Mouse (Mus musculus): ENCODE results near the gene Tcf20. TPM values are rescaled to one million over a fixed set of nuclear protein-coding genes. Genes with fewer than 3 reads are reported as not detected.

The Tcf20 gene
- 13.6 and 15.1 TPM in 2 replicates for polyA plus RNA-seq (2014; fragmentation: Nextera tagmentation; extraction: Ambion mirVana)

- peak; percentile 85 for ATAC-seq (replicated peaks; ENCODE audit: insufficient number of reproducible peaks, low FRiP score, low TSS enrichment, low read depth)
- 0% methylated on average over 20 of the region's 20 CpGs for WGBS
- no peaks in the 10 kb centered on the region for H3K9me3 ChIP-seq (replicated peaks; ENCODE audit: control insufficient read depth, low read length)
- H3K36me3 ChIP-seq (replicated peaks; ENCODE audit: control insufficient read depth, insufficient read depth, low read depth, low read length): no peaks in the 10 kb centered on the region
- H3K4me3 ChIP-seq (ENCODE audit: low read depth, low read length): peak within 1 kb of the TSS; percentile 50
- peak within 1 kb of the TSS; percentile 91 for H3K4me2 ChIP-seq (ENCODE audit: low read depth, low read length)
- peak; percentile 95 for DNase-seq (ENCODE audit: low spot score)
- H3K27me3 ChIP-seq (ENCODE audit: control insufficient read depth, insufficient read depth, low read length): no peaks in the 10 kb centered on the region; the same call in 1 of the 2 replicates
- H3K9ac ChIP-seq (replicated peaks; ENCODE audit: low read length): peak within 1 kb of the TSS; percentile 63
- H3K4me1 ChIP-seq (ENCODE audit: control insufficient read depth, insufficient read depth, low read length): peaks cover 16% of the 10 kb centered on the region
- no peak within 1 kb of the TSS for H3K27ac ChIP-seq (replicated peaks; ENCODE audit: low read depth, low read length)
Measured at GRCm38 (mm10) chr15:82987732-82988112, at the start of gene Tcf20. Gene Tcf20, minus strand, starts transcription at chr15:82987872.

- Histone ChIP-seq H3K4me1 (ENCODE audit: control insufficient read depth, insufficient read depth, low read length) (peaks cover 2% of the 10 kb centered on the region; the same call in 1 of the 2 replicates), H3K27me3 (ENCODE audit: control insufficient read depth, insufficient read depth, low read length) (peaks cover 3% of the 10 kb centered on the region), H3K9ac (replicated peaks; ENCODE audit: low read length) (no peak overlapping the region), H3K4me2 (ENCODE audit: low read depth, low read length) (no peak overlapping the region), H3K4me3 (ENCODE audit: low read depth, low read length) (no peak overlapping the region), H3K27ac (replicated peaks; ENCODE audit: low read depth, low read length) (no peak overlapping the region), H3K36me3 (replicated peaks; ENCODE audit: control insufficient read depth, insufficient read depth, low read depth, low read length) (no peaks in the 10 kb centered on the region), H3K9me3 (replicated peaks; ENCODE audit: control insufficient read depth, low read length) (no peaks in the 10 kb centered on the region)
- no peak for ATAC-seq (replicated peaks; ENCODE audit: insufficient number of reproducible peaks, low FRiP score, low TSS enrichment, low read depth)
- 88% methylated on average over 14 of the region's 14 CpGs for WGBS
- no peak for DNase-seq (ENCODE audit: low spot score)
Measured at GRCm38 (mm10) chr15:83036900-83037519, 49.3 kb upstream of the Tcf20 start.

- ATAC-seq (replicated peaks; ENCODE audit: insufficient number of reproducible peaks, low FRiP score, low TSS enrichment, low read depth): no peak
- DNase-seq (ENCODE audit: low spot score): no peak
- Histone ChIP-seq H3K4me1 (ENCODE audit: control insufficient read depth, insufficient read depth, low read length) (peaks cover 2% of the 10 kb centered on the region; the same call in 1 of the 2 replicates), H3K27ac (replicated peaks; ENCODE audit: low read depth, low read length) (no peak overlapping the region), H3K9me3 (replicated peaks; ENCODE audit: control insufficient read depth, low read length) (no peaks in the 10 kb centered on the region), H3K27me3 (ENCODE audit: control insufficient read depth, insufficient read depth, low read length) (peaks cover 3% of the 10 kb centered on the region), H3K4me2 (ENCODE audit: low read depth, low read length) (no peak overlapping the region), H3K9ac (replicated peaks; ENCODE audit: low read length) (no peak overlapping the region), H3K4me3 (ENCODE audit: low read depth, low read length) (no peak overlapping the region), H3K36me3 (replicated peaks; ENCODE audit: control insufficient read depth, insufficient read depth, low read depth, low read length) (no peaks in the 10 kb centered on the region)
- 57% methylated on average over 7 of the region's 7 CpGs for WGBS
Measured at GRCm38 (mm10) chr15:83036089-83036488, 48.4 kb upstream of the Tcf20 start.

GRCm38 (mm10) chr15:83034275-83034977, 46.8 kb upstream of the Tcf20 start:
- DNase-seq (ENCODE audit: low spot score): peak; percentile 40
- ATAC-seq (replicated peaks; ENCODE audit: insufficient number of reproducible peaks, low FRiP score, low TSS enrichment, low read depth): no peak
- Histone ChIP-seq H3K4me1 (ENCODE audit: control insufficient read depth, insufficient read depth, low read length) (peaks cover 5% of the 10 kb centered on the region; the same call in 1 of the 2 replicates), H3K36me3 (replicated peaks; ENCODE audit: control insufficient read depth, insufficient read depth, low read depth, low read length) (no peaks in the 10 kb centered on the region), H3K4me2 (ENCODE audit: low read depth, low read length) (peak overlapping the region; percentile 15; the same call in 1 of the 2 replicates), H3K27me3 (ENCODE audit: control insufficient read depth, insufficient read depth, low read length) (peaks cover 3% of the 10 kb centered on the region), H3K9ac (replicated peaks; ENCODE audit: low read length) (no peak overlapping the region), H3K27ac (replicated peaks; ENCODE audit: low read depth, low read length) (no peak overlapping the region), H3K9me3 (replicated peaks; ENCODE audit: control insufficient read depth, low read length) (no peaks in the 10 kb centered on the region), H3K4me3 (ENCODE audit: low read depth, low read length) (no peak overlapping the region)
- 15% methylated on average over 17 of the region's 17 CpGs for WGBS

GRCm38 (mm10) chr15:83032981-83033541, 45.4 kb upstream of the Tcf20 start, which contains the start of gene Nfam1:
Gene Nfam1, minus strand, starts transcription at chr15:83033306.
- peaks cover 5% of the 10 kb centered on the region; the same call in 1 of the 2 replicates for H3K4me1 ChIP-seq (ENCODE audit: control insufficient read depth, insufficient read depth, low read length)
- ATAC-seq (replicated peaks; ENCODE audit: insufficient number of reproducible peaks, low FRiP score, low TSS enrichment, low read depth) (no peak), DNase-seq (ENCODE audit: low spot score) (no peak)
- no peak within 1 kb of the TSS for H3K27ac ChIP-seq (replicated peaks; ENCODE audit: low read depth, low read length)
- no peaks in the 10 kb centered on the region for H3K36me3 ChIP-seq (replicated peaks; ENCODE audit: control insufficient read depth, insufficient read depth, low read depth, low read length)
- H3K27me3 ChIP-seq (ENCODE audit: control insufficient read depth, insufficient read depth, low read length): peaks cover 3% of the 10 kb centered on the region
- H3K9ac ChIP-seq (replicated peaks; ENCODE audit: low read length): no peak within 1 kb of the TSS
- H3K4me3 ChIP-seq (ENCODE audit: low read depth, low read length): no peak within 1 kb of the TSS
- 36% methylated on average over 17 of the region's 17 CpGs for WGBS
- no peak within 1 kb of the TSS for H3K4me2 ChIP-seq (ENCODE audit: low read depth, low read length)
- no peaks in the 10 kb centered on the region for H3K9me3 ChIP-seq (replicated peaks; ENCODE audit: control insufficient read depth, low read length)

- 47% methylated on average over 4 of the region's 4 CpGs for WGBS
- Histone ChIP-seq H3K27me3 (ENCODE audit: control insufficient read depth, insufficient read depth, low read length) (peaks cover 3% of the 10 kb centered on the region), H3K36me3 (replicated peaks; ENCODE audit: control insufficient read depth, insufficient read depth, low read depth, low read length) (no peaks in the 10 kb centered on the region), H3K9me3 (replicated peaks; ENCODE audit: control insufficient read depth, low read length) (no peaks in the 10 kb centered on the region), H3K4me1 (ENCODE audit: control insufficient read depth, insufficient read depth, low read length) (peaks cover 5% of the 10 kb centered on the region; the same call in 1 of the 2 replicates), H3K27ac (replicated peaks; ENCODE audit: low read depth, low read length) (no peak overlapping the region), H3K4me3 (ENCODE audit: low read depth, low read length) (no peak overlapping the region), H3K9ac (replicated peaks; ENCODE audit: low read length) (no peak overlapping the region), H3K4me2 (ENCODE audit: low read depth, low read length) (no peak overlapping the region)
- ATAC-seq (replicated peaks; ENCODE audit: insufficient number of reproducible peaks, low FRiP score, low TSS enrichment, low read depth) (no peak), DNase-seq (ENCODE audit: low spot score) (no peak)
Measured at GRCm38 (mm10) chr15:83030884-83031283, 43.2 kb upstream of the Tcf20 start.

- Histone ChIP-seq H3K4me2 (ENCODE audit: low read depth, low read length) (no peak overlapping the region), H3K4me3 (ENCODE audit: low read depth, low read length) (no peak overlapping the region), H3K27ac (replicated peaks; ENCODE audit: low read depth, low read length) (0 out of 2 replicates have a peak overlapping the region, but pooled peaks have one; percentile 36), H3K36me3 (replicated peaks; ENCODE audit: control insufficient read depth, insufficient read depth, low read depth, low read length) (no peaks in the 10 kb centered on the region), H3K9me3 (replicated peaks; ENCODE audit: control insufficient read depth, low read length) (no peaks in the 10 kb centered on the region), H3K27me3 (ENCODE audit: control insufficient read depth, insufficient read depth, low read length) (peaks cover 3% of the 10 kb centered on the region), H3K9ac (replicated peaks; ENCODE audit: low read length) (0 out of 2 replicates have a peak overlapping the region, but pooled peaks have one; percentile 10), H3K4me1 (ENCODE audit: control insufficient read depth, insufficient read depth, low read length) (peaks cover 5% of the 10 kb centered on the region)
- ATAC-seq (replicated peaks; ENCODE audit: insufficient number of reproducible peaks, low FRiP score, low TSS enrichment, low read depth): no peak
- no peak for DNase-seq (ENCODE audit: low spot score)
- WGBS: 36% methylated on average over 11 of the region's 11 CpGs
Measured at GRCm38 (mm10) chr15:83029725-83030718, 42.4 kb upstream of the Tcf20 start.
